Mouse (Mus musculus): ENCODE results near the gene Ppp1ca.

Ppp1ca gene

GRCm38 (mm10) chr19:4211891-4212588 lies 20.2 kb downstream of the Ppp1ca start:
- in situ Hi-C loops (cut with MseI, MboI) = no loop called here

- in situ Hi-C loops (cut with MseI, MboI) = no loop called here
Measured at GRCm38 (mm10) chr19:4213524-4213974, 21.7 kb downstream of the Ppp1ca start.

GRCm38 (mm10) chr19:4214071-4214770 lies 22.4 kb downstream of the Ppp1ca start, which contains the start of the genes Clcf1 and AC109138.7:
Gene Clcf1, plus strand, starts transcription at chr19:4214238.
Gene AC109138.7, plus strand, starts transcription at chr19:4214357.
- in situ Hi-C loops (cut with MseI, MboI) = no loop called here

- in situ Hi-C loops (cut with MseI, MboI) = no loop called here
Measured at GRCm38 (mm10) chr19:4214771-4215450, 23.0 kb downstream of the Ppp1ca start.

GRCm38 (mm10) chr19:4215451-4215840 lies 23.6 kb downstream of the Ppp1ca start:
- in situ Hi-C loops (cut with MseI, MboI) = no loop called here

GRCm38 (mm10) chr19:4216041-4216685 lies 24.3 kb downstream of the Ppp1ca start:
- in situ Hi-C loops (cut with MseI, MboI) = no loop called here

DNA sequence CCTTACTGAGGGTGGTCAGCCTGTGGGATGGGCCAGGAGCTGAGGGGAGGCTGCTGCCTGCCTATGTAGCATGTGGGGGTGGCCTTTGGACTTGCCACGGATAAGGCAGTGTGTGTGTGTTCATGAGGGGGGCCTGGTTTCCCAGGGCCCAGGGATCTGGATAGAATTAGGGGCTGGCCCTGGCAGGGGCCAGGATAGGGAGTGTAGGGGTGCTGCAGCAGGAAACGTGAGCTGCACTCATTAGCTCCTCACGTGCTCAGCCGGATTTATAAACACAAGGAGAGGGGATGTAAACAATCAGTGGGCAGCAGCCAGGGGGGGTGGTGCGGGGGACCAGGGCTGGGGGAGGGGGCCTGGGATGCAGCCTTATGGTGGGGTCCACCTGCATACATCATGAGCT lies 25.3 kb downstream of the Ppp1ca start:
- in situ Hi-C loops (cut with MseI, MboI) = no loop called here

- in situ Hi-C loops (cut with MseI, MboI) = no loop called here
Measured at GRCm38 (mm10) chr19:4217855-4218254, 26.0 kb downstream of the Ppp1ca start.

DNA sequence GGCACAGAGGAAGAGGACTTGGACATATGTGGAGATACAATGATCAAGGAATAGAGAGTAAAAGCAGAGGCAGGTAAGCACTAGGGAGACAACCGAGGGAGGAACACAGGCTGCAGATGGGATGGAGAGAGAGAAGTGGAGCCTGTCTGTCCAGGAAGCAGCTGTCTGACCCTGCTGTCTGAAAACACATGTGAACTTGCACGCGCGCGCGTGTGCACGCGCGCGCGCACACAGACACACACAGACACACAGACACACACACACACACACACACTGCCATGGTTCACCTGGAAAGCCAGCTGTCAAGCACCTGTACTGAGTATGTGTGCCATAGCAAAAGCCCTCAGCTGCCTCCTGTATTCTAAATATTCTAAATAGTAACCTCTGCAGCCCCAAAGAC lies 26.4 kb downstream of the Ppp1ca start:
- in situ Hi-C loops (cut with MseI, MboI) = no loop called here

DNA sequence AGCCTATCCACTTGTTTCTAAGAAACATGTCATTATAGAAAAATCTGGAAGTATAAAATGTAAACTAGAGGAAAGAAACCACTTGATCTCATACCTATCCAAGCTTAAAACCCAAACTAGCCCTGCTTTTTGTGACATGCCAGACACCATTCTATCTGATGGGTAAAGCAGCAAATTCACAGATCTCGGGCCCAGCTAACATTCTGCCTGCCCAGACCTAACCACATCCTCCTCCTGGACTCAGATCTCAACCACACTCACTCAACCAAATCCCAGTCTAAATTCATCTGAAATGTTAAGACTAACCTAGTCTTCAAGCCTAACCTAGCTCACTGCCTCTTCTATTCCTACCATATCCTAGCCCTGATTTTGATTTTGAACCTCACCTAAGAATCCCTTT lies 26.9 kb downstream of the Ppp1ca start:
- in situ Hi-C loops (cut with MseI, MboI) = no loop called here

DNA sequence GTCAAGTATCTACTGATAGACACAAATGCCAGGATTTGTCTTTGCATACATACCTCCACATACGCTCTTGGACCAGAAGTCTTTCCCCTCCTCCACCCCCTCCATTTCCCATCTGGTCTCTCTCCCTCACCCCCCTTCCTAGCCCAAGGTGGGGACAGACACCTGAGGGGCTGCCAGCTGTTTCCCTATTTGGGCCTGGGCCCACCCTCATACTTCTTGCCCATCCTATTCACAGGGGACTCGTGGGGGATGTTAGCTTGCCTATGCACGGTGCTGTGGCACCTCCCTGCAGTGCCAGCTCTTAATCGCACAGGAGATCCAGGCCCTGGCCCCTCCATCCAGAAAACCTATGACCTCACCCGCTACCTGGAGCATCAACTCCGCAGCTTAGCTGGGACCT lies 28.1 kb downstream of the Ppp1ca start:
- in situ Hi-C loops (cut with MseI, MboI) = no loop called here

- in situ Hi-C loops (cut with MseI, MboI) = no loop called here
Measured at GRCm38 (mm10) chr19:4220416-4220815, 28.6 kb downstream of the Ppp1ca start.

DNA sequence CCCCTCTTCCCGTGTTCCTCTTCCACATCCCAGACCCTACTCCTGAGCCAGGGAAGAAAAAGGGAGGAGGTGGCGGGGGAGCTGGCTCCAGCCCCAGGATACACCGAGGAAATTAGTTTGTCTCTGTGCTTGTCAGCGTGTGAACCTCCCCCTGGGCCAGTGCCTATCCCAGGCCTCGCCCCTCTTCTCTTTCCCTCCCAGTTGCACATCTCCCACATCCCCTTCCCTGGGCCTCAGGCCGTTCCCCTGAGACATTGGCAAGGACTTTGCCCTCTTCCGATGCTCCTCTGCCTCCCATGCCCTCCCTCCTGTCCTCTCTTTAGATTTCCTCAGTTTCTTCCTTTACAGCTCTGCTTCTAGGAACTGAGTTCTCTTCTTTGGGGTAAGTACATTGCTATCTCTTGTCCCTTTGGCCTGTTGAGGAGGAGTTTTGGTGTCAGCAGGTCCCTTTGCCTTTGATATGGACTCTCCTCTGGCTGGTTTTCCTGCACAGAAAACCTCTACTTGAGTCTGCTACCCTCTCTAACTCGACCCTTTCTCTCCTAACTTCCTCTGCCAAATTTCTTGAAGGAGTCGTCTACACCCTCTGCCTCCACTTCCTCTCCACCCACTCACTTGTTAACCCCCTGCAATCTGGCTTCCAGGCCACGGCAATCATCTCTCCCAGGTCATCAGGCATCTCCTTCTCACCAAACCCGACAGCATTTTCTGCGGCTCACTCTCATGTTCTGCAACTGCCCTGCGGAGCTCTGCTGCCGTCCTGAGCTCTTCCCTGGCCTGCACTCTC lies 29.3 kb downstream of the Ppp1ca start:
- in situ Hi-C loops (cut with MseI, MboI) = no loop called here

DNA sequence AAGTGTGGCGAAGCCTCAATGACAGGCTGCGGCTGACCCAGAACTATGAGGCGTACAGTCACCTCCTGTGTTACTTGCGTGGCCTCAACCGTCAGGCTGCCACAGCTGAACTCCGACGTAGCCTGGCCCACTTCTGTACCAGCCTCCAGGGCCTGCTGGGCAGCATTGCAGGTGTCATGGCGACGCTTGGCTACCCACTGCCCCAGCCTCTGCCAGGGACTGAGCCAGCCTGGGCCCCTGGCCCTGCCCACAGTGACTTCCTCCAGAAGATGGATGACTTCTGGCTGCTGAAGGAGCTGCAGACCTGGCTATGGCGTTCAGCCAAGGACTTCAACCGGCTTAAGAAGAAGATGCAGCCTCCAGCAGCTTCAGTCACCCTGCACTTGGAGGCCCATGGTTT lies 30.3 kb downstream of the Ppp1ca start:
- in situ Hi-C loops (cut with MseI, MboI) = no loop called here

DNA sequence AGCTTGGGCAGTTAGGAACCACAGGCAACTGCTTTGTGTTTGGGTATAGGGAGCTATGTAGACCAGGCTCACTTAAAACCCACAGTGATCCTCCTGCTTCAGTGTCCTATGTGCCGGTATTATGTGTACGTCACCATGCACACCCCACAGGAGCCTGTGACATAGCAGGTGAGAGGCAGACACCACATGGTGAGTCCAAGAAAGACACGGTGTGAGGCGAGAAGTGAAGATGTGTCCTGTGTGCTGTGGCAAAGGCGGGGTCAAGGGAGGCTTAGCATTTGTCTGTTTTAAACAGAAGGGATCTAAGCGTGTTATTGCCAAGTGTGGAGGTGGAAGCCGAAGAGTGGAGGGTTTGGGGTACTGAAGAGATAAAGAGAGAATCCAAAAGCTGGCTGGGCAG lies 34.9 kb downstream of the Ppp1ca start:
- in situ Hi-C loops (cut with MseI, MboI) = no loop called here

DNA sequence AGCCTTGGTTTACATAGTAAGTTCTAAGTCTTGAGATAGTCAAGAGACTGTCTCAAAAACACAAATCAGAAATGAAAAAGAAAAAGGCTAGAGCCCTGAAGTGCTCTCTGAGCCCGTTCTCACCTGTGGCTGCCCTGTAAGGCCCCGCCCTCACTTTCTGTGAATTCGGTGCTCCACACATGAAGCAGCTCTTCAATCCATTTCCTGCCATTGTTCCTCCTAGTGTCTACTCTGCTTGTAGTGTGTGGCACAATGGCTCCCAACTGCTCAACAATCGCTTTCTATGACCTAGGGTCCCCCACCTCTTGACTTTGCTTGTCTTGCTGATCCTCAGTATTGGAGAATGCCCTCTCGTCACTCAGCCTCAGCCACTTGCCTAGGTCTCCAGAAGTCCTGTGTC lies 35.6 kb downstream of the Ppp1ca start:
- in situ Hi-C loops (cut with MseI, MboI) = no loop called here

DNA sequence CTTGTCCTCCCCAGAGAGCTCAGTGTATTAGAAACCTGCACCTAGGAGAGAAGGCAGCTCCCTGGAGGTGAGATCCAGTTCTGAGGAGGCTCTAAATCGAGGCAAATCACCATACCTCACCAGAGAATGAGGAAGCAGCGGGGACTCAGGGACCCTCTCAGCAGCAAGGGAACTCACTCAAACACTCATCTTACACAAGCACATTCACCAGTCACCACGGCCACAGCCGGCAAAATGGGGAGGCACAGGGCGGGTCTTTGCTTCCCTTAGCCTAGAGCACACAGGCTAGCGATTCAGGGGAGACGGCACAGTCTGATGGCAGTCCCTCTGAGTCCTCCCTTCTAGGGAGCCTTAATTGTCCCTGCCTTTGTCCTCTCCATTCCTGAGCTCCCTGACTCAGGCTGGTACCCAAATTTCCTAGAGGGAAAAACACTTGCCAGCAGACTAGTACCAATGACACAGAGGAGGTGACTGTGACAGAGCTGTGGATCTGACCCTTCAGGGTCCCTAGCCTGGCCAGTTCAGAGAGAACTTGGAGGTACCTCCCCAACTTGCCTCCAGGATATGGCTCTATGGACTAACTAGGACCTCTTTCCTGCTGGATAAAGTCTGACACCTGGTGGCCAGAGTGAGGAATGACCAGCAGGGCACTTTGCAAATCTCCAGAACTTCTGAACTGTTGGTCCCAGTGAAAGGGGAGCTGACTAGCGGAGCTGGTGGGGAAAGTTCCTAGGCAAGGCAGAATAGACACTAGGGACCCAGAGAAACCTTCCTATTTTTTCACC lies 36.2 kb downstream of the Ppp1ca start:
- in situ Hi-C loops (cut with MseI, MboI) = no loop called here

DNA sequence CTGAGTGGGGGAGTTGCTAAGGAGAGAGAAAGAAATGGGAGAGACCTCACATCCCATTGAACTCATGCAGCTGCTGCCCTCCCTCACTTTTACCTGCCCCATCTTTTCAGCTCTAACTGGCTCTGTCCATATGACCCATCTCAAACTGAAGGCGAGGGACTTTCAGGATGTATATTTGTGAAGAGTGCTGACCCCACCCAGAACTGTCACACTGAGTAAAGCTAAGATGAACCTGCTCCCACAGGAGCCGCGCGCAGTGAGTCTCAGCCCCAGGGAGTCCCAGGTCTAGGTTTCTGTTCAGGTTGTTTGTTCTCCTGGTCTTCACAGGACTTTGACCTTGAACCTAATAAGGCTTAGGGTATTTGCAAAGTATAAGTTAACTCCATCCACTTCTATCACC lies 37.0 kb downstream of the Ppp1ca start:
- in situ Hi-C loops (cut with MseI, MboI) = no loop called here

DNA sequence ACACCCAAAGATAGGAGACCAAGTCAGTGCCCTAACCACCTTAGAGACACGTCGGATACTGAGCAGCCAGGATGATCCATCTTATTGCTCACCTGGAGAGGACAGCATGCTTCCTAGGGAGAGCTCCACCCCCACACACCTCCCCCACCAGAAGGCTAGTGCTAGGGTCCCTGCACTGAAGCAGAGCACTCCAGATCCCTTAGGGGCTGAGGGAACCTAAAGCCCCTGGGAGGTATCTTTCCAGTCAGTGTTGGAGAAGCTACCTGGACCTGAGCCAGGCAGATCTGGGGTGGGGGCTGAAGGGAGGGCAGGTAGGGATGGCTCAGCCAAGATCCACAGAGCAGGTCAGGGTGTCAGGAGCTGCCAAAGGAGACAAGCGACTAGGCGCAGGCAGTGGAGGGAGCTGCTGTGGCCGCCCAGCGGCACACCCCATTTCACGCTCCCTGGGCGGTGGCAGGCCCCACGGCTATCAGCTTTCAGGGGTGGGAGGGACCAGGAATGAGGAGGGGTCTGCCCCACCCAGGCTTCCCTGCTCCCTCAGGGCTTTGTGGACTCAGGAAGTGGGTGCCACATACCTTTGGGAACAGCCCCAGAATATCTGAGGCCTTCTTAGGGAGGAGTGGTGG lies 37.7 kb downstream of the Ppp1ca start:
- in situ Hi-C loops (cut with MseI, MboI) = no loop called here

DNA sequence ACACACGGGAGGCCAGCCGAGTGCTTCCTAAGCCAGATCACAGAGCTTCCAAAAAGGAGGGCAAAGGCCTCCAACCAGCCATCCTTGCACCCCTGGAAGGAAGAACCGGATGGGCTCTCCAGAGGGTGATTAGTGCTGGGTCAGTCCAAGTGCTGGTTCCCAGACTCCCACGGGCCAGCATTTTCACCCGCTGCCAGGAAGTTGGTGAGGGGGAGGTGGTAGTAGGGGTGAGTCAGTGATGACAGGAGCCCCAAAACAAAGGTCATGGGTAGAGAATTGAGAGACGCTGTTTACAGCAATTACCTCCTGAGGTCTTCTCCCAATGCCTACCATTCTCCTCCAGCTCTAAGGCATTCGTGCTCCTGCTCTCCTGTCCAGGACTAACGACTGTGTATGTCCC lies 38.5 kb downstream of the Ppp1ca start:
- in situ Hi-C loops (cut with MseI, MboI) = no loop called here

All from mouse trophoblast stem cell (cell line).